Mouse (Mus musculus): ENCODE measurements at regions not wholly inside any gene's neighbourhood (a gene's known extent, or its start where the extent isn't known, plus 50 kb on each side); places are given as distances from the start of the nearest gene placed in this dataset.

GRCm38 (mm10) chr9:72219892-72220291, 54.8 kb upstream of the Zfp280d start:
- no peak for DNase-seq

GRCm38 (mm10) chr9:72221333-72221732, 53.3 kb upstream of the Zfp280d start:
- no peak for DNase-seq

Data from kidney, adult 8-10 months (tissue).